Comparison of ENCODE assay signal across 18 mouse cellular contexts in genomic region chr4:108803535-108803934, GRCm38 (mm10). TPM values are rescaled to one million over a fixed set of nuclear protein-coding genes. Genes with fewer than 3 reads are reported as not detected.
DNase-seq lines count a peak whose midpoint lies in the region.
"Had no signal": no experiment of that assay in that cellular context is flagged by ENCODE, and none has a peak within 500 bp of the region (broad histone marks: within the 10 kb centered on the region; RNA-seq: fewer than 3 reads in every experiment).

No protein-coding gene starts in this region.

- peak; percentile 44 for DNase-seq in heart, adult 11 months
- no peak for DNase-seq in heart, adult 8-10 months (ENCODE audit: low spot score)
- DNase-seq in NIH3T3 (ENCODE audit: low read depth), result peak; percentile 46
- DNase-seq in brain, adult 2 months (ENCODE audit: low read depth, low spot score), result peak; percentile 59
- no peak for DNase-seq in thymus, postnatal 14 days
- DNase-seq in natural killer cell, adult 2 months (ENCODE audit: low spot score in 2 of 2), result no peak
- DNase-seq: adrenal gland, adult 8-10 months; adrenal gland, postnatal 14 days; adrenal gland, postnatal 36 days; cerebellum, adult 11 months; cerebellum, adult 18-20 months; cerebellum, adult 8-10 months; cerebellum, adult 9-11 months; cerebellum, postnatal 14 days; cerebellum, postnatal 36 days; embryo, embryonic 11 days had no signal

RNA-seq across cellular contexts. Expression of gene Zfyve9, which starts 22.9 kb away (rescaled TPM):
- 10 to 100 TPM; 26.8 to 30.7 (median 29.0) TPM for total RNA-seq in heart, adult 8-10 months (2022)
- total RNA-seq: MEL had no signal

RNA-seq across cellular contexts. Expression of gene Btf3l4, which starts 29.9 kb away (rescaled TPM):
- total RNA-seq in heart, adult 8-10 months (2022), result 10 to 100 TPM; 71.7 to 87.3 (median 80.1) TPM

RNA-seq across cellular contexts. Expression of gene Txndc12, which starts 30.9 kb away (rescaled TPM):
- 10 to 100 TPM; 26.2 to 31.4 (median 27.8) TPM for total RNA-seq in heart, adult 8-10 months (2022)

RNA-seq across cellular contexts. Expression of gene Kti12, which starts 44.0 kb away (rescaled TPM):
- total RNA-seq in heart, adult 8-10 months (2022), result 10 to 100 TPM; 21.3 to 27.8 (median 22.5) TPM

RNA-seq across cellular contexts. Expression of gene A730015C16Rik, which starts 44.9 kb away (rescaled TPM):
- total RNA-seq in heart, adult 8-10 months (2022), result under 1 TPM in 1 of 4 experiments, not detected in 3; 0.25 TPM
- total RNA-seq: adrenal gland, adult 18-20 months; adrenal gland, adult 8-10 months; adrenal gland, postnatal 14 days; adrenal gland, postnatal 36 days had no signal

Comparison
In these comparisons a context has a peak if more than half of its experiments do, and no peak if none do; other contexts are left out.
1. DNase-seq: peak in heart, adult 11 months (single experiment), NIH3T3 (single experiment) and brain, adult 2 months (single experiment); none in heart, adult 8-10 months (single experiment), thymus, postnatal 14 days (single experiment) and natural killer cell, adult 2 months (0 of 2).